Mouse (Mus musculus): ENCODE data around the gene Slc37a3.
"Not testable (repeated sequence)": the region's sequence is repeated elsewhere in the genome, so short reads cannot be mapped to it uniquely, and the experiment has no call there.

Gene Slc37a3

DNA sequence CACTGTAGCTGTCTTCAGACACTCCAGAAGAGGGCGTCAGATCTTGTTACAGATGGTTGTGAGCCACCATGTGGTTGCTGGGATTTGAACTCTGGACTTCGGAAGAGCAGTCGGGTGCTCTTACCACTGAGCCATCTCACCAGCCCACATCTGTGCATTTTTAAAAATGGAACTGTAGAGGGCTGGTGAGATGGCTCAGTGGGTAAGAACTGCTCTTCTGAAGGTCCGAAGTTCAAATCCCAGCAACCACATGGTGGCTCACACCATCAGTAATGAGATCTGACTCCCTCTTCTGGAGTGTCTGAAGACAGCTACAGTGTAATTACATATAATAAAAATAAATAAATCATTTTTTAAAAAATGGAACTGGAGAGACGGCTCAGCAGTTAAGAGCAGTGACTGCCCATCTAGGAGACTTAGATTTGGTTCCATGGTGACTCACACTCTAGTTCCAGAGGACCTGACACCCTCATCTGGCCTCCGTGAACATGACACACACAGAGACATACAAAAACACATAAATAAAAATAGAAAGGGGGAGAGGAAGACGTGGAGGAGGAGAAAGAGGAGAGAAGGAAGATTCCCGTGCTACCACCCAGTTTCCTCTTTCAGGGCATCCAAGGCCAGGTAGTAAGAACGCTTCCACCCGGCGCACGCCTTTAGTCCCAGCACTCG lies 823 bp upstream of the Slc37a3 start:
- DNase-seq, result not testable (repeated sequence)

DNA sequence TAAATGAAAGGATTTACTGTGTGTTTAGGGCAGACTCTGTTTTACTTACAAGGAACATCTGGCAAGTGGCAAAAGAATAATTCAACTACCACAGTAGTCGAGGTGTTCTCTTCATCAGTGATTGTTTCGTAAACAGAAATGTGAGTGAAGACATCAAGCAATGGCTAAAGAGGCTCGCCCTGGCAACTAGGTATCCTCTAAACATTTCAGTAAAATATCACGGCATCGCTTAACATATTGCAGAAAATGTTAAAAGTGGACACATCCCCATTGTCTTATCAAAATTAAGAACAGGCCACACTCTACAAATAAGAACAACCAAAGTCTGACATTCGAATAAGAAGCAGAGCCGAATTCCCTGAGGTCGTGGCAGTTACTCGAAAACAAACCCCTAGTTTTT lies 700 bp downstream of the Slc37a3 start:
- no peak for DNase-seq

DNA sequence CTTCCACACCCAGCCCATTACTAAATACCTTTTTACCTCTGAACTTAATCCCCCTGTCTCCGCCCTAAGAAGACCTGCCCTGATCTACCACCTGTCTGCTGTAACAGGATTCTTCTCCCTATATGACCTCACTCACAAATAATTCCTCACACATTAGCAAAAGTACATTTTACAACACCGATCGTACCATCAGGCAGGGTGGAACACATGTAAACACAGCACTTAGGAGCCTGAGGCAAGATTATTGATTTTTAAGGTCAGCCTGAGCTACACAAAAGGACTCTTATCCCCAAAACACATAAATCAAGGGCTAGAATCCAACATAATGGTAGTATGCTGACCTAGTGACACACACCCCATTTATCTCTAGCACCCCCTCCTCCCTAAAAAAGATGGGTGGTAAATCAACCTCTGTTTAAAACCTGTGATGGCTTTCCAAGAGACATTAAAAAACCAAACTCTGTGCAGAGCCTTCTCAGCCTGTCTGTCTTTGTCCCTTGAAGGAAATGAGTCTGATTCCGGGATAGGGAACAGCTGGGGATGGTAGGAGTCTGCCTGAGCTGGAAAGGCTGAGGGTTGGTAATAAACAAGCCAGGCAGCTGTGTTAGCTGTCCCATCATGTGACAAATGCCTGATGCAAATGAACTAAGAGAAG lies 4.0 kb downstream of the Slc37a3 start:
- DNase-seq, result no peak

DNA sequence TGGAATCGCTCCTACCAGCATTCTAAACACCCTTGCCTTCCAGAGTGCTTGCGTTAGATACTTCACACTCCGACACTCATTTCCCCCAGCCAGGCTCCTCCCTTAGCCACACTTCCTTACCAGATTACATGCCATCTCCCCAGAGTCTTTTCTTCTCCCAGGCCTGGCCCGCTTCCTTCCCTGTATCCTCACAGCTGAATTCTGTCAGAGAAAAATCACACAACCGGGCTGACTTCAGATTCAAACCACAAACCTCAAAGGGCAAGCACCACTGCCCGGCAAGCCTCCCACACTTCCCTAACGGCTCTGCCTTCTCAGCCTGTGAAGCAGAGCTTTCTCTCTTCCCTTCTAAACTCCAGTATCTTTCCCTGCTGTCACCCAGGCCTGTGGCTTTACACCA lies 4.7 kb downstream of the Slc37a3 start:
- DNase-seq, result peak; percentile 59

DNA sequence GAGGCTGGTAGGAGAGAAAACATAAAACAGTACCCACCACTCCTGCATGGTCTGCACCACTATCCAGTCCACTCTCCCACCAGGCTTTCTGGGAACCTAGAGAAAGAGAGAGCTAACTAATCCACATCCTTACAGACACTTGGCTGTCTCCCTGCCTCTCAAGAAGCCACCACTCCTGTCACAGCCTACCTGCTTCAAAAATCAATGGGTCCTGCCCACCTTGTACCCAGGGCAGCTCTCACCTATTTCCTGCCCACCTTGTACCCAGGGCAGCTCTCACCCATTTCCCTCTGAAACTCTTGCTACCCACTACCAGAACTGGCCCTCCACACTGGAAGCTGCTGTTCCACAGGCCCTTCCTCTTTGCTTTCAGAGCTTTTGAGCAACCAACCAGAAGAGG lies 5.4 kb downstream of the Slc37a3 start:
- no peak for DNase-seq

DNA sequence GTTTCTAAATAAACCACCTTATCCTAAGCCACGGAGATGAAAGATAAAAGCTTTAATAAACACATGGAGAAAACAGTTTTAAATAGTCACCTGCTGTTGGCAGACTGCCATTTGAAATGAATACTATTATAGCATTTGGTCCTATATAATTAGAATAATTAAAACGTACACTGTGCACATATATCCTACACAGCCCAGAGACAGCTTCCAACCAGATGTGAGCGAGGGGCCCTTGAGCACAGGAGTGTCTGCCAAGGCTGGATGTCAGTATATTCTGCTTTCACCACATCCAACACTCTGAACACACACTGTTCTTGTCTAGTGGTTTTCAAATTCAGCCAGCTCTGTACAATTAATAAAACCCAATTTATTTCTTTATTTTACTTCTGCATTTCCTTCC lies 7.8 kb downstream of the Slc37a3 start:
- no peak for DNase-seq

DNA sequence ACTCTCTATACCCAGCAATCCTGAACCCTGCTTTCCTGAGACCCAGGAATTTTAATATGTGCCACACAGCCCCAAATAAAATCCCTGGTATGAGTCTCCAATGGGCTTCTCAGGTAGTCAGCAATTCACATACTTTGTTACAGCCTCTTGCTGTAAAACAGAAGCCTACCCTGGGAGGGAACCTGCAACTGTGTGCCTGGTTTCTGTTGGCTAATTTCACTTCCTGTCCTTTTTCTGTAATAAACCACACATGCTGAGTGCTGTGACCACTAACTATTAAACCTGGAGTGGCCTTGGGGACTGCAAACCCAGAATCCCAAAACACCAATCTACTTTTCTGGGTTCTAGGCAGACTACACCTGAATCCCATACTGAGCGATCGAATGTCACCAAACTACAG lies 14.8 kb downstream of the Slc37a3 start:
- no peak for DNase-seq

DNA sequence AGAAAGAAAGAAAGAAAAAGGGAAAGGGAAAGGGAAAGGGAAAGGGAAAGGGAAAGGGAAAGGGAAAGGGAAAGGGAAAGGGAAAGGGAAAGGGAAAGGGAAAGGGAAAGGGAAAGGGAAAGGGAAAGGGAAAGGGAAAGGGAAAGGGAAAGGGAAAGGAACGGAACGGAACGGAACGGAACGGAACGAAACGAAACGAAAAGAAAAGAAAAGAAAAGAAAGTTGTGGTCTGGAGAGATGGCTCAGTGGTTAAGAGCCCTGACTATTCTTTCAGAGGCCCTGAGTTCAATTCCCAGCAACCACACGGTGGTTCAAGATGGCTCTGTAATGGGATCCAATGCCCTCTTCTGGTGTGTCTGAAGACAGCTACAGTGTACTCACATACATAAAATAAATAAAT lies 18.3 kb downstream of the Slc37a3 start:
- DNase-seq, result not testable (repeated sequence)

DNA sequence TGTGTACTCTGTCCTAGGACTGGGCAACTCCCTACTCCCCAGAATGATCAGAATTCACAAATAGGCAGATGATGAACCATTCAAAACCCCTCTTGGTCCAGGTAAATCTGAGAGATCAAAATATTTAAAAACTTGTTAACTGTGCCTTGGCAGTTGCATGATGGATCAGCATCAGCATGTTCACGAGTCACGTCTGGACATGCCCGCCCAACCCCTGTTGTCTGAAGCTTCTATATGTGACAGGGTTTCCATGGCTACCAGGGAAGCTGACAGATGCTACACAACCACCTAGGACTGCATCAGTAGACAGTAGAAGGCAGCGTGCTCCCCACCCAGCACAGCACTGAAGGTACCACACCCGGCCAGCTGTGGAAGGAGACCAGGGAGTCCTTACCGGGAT lies 28.5 kb downstream of the Slc37a3 start:
- no peak for DNase-seq

DNA sequence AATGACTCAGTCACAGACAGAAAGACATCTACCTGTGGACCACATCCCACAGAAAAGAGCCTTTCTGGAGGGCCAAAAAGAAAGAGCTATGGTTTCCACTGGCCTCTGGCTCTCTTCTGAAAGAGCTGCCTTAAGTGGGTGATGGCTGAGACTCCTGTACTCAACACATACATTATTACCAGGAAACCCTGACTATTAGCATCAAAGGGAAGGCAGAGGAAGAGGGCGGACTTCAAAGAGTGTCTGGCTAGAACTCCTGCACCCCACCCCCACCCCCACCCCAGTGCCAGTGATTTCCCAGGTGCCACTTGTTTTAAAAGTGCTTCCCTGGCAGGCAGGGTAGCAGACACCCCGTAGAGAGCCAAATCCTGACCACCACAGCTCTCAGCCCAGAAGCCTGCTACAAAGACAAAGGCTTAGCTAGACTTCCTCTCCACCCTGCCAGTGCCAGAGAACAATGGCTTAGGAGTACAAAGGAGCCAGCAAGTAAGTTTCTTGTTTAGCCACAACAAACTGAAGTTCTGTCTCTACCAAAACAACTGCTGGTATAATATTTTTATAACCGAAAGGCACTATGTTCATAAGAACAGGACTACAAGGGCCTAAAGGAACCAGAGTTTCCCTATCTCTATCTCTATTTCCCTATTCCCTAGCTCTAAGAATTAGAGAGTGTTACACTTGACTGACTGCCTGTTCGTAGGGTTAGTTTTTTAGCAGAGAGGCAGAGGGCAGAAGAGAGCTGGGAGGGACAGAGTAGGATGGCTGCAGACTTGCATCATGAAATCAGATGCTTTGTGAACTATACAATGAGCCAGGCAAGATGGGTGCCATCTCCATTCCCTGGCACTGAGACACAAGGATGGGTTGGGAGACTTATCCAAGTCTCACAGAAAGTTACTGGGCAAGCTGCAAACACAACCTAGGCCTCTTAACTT lies 29.3 kb downstream of the Slc37a3 start:
- DNase-seq, result peak; percentile 36

DNA sequence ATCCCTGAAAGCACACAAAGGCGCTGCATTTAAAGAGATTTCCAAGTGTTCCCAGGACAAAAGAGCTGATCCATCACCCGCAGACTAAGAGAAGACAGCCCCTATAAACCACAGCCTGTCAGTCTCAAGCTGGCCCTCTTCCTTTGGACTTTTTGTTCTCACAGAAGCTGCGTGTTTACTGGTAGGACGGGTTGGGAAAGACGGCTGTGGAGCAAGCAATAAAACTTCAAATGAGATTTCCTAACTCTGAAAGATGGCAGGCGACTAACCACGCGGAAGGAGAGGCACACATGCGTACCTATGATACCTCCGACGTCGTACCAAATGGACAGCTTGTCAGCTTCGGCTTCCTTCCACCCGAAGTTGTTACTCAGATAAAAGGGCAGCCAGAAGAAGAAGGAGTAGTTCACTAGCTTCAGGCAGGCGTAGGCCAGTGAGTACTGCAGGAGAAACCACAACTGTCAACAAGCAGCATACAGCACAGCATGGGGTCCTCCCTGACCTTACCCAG lies 30.4 kb downstream of the Slc37a3 start:
- peak; percentile 49 for DNase-seq

DNA sequence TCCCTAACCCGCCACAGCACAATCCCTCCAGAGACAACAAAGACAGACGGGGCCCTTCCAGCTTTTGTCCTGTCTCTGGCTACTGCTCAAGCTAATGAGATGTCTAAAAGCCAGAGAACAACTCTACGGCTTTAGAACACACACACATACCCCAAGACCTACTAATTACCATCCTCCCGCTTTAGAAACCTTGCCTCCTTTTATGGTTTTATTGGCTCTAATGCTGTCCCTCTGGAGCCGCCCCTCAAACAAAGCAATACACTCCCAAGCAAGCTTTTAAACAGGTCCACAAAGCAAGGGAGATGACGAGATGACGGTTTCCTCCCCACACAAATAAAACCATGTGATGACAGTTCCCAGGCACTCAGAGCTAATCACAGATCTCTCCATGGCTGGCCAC lies 32.0 kb downstream of the Slc37a3 start:
- no peak for DNase-seq

DNA sequence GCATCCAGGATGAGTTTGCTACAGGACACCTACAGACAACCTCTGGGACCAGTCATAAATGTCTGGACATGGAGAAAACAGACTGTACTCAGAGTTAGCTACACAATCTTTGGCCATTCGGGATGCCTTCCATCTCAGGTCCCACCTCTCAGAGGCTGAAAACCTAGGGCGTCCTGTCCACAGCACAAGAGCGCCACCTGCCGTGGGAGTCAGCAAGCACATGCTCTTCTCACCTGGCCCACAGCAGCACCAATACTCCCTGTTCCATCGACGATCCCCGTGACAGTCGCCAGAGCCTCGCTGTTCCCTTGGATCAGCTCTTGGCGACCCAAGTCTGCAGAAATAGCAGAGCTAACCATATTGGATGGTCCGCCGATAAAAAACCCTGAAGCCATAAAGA lies 33.5 kb downstream of the Slc37a3 start:
- peak; percentile 87 for DNase-seq

DNA sequence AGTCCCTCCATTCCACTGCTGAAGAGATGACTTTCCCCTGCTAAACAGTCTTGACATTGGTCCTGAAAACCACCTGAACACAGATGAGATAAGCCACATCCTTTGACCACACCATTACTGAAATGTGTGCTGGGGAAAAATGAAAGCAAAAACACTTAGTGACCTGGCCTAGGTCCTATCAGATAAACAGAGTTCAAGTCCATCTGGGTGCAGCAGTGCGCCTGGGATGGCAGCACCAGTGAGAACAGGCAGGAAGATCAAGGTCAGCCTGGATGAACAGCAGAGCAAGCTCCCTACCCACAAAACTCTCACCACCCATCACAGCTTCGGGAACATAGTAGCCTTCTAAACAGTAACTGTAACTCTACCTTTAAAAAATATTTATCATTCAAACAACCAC lies 35.7 kb downstream of the Slc37a3 start:
- no peak for DNase-seq

DNA sequence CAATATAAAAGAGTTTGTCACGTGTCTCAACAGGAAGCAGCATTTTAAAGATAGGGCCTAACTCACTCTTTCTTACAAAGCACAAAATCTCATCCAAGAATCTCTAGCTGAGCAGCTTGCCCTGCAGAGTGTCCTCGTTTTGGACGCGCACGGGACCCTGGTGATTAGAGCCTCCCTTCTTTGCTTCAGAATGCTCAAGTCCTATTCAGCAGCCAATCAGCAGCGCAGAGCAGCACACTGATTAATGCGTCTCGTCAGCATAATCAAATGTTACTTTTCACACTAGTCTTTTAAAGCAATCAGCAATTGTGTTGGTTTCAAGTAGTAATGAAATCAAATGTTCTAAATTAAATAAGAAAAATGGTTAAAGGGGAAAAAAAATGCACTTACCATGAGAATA lies 39.1 kb downstream of the Slc37a3 start:
- DNase-seq, result no peak

DNA sequence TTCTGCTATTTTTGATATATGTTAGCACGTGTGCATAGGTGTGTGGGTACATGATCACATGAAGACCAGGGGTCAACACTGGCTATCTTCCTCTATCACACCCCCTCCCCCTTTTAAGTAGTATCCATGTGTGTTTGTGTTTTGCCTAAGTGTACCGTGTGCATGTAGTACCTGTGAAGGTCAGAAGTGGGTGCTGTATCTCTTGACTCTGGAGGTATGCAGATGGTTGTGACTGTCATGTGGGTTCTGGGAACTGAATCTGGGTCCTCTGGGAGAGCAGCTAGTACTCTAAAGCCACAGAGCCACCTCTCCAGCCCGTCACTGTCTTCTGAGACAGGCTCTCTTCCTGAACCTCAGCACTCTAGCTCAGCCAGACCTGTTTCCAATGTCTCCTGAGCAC lies 42.6 kb downstream of the Slc37a3 start:
- no peak for DNase-seq

DNA sequence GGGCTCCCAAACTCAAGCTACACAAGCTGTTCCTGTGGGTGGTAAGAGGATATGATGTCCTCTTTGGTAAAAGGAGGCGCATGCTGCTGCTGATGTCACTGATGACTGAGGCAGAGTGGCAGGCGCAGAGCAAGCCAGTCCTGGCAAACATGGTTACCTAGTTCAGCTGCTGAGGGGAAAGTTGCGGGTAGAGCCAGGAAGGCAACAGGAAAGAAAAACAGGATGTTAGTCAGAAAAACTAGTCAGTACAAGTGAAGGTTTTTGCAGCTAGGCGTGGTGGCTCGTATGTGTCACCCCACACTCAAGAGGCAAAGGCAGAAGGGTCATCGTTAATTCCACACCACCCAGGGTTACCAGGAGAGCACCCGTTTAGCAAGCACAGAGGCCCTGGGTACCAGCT lies 43.3 kb downstream of the Slc37a3 start:
- DNase-seq, result no peak

DNA sequence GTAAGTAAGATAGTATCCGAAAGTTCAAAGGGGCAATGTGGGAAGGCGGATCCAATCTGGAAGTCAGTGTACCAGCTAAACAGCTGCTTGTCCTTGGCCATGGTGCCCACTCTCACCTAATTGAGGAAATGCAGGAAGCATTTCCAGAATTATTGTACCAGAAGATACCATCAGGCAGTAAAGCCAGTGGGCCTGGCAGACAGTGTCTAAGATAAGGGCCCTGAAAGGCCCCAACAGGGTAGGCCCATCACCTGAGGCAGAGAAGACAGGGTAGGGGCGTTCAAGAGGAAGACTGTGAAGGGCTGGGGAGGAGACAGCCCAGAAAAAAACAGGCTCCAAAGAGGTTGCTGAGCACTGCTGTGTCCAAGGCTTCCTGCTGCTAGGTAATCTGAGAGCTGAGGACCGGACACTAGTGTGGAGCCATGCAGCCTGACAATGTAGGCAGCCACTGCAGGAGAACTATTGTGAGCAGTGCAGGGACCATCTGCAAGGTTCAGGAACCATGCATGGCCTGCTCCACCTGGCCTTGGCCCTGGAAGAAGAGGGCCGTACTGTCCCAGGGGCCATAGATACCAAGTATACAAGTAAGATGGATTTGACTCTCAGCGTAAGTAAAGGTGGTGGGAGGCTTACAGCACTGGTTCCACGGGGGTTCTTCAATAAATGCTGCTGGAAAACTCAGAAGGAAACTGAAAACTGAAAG lies 45.3 kb downstream of the Slc37a3 start:
- no peak for DNase-seq

DNA sequence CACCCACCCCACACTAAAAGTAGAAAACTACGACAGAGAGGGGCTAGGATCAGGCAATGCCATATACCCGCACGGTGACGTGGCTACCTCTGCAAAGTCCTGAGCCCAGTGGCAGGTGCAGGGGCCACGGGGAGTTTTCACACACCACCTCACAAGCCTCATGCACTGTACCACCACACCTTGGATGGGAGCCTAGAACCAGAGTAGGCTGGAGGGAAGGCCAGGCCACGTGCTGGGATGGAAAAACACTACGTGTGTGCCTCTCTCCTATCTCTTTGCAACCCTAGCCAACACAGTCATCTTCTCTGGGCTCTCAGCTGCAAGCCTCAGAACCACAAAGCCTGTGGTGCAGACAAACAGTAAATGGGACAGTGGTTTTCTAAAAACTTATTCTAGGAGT lies 46.5 kb downstream of the Slc37a3 start:
- no peak for DNase-seq

DNA sequence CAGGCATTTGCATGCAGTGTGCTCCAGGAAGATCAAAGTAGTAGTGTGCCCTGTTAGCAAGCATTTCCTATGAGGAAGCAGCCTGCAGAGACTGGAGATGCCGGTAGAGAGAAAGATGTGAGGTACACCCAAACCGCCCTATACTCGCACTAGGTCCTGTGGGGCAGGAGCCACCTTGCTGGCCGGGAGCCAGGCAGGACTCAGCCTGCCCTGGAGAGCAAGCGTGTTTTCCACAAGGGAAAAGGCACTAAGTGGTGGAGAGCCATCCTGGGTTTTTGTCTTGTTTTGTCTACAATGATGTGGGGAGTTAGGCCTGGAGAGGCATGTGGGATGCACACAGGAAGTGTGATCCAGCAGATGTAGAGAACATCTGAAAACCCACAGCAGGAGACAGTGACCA lies 57.2 kb downstream of the Slc37a3 start:
- DNase-seq, result no peak

DNA sequence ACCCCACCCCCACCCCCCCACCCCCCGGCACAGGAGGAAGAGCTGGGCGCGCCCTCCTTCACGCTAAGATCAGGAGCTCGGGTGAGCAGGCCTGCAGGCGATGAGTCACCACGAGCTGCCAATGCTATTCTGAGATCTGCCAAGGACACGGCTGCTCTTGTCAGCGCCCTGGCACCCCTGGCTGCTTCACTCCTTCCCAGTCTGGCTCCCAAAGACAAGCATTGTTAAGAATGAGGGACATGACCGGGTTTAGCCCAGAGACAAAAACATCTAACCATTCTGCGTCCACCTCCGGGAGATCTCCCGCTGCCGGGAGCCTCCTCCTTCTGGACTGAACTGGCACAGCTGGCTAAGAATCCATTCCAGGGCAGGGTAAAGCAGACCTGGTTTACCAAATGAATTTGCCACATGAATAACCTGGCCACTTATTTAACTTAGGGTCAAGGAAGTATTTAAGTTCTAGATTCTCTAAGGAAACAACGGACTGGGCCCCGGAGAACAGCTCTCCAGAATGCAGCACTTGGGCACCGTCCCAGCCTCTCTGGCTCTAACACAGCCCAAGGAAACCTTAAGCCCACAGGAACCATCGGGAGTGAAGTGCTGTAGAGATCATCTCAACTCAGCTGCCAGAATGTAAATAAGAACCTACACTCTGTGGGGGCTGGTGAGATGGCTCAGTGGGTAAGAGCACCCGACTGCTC lies 58.3 kb downstream of the Slc37a3 start:
- peak; percentile 74 for DNase-seq

DNA sequence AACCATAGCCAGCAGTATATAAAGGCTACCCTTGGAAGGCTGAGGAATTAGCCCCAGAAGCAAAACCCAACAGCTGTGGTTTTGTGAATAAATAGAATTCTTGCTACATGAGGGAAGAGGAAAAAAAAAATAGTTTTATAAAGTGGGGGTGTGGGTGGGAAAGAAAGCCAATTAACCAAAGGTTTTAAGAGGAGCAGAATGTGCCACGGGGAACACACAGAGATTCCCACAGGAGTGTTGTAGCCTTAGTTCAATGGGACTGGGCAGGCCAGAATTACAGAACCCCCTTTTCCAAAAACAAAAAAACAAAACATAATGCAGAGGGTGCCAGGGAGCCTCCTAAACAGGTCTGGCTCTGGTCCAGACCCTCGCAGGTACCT lies 58.9 kb downstream of the Slc37a3 start:
- peak; percentile 8 for DNase-seq
